Mouse (Mus musculus) layer of hippocampus, adult 9-11 months (tissue): ENCODE data around the gene Gm21976.

Experiments used
- DNase-seq: peaks from one replicate; pipeline ENCODE4 v3.0.0; 2022

Gene Gm21976

GRCm38 (mm10) chr13:98298833-98299758 is 19.4 kb downstream of the Gm21976 start:
- peak; percentile 81 for DNase-seq

GRCm38 (mm10) chr13:98305257-98305656 is 25.6 kb downstream of the Gm21976 start:
- DNase-seq = no peak

DNA sequence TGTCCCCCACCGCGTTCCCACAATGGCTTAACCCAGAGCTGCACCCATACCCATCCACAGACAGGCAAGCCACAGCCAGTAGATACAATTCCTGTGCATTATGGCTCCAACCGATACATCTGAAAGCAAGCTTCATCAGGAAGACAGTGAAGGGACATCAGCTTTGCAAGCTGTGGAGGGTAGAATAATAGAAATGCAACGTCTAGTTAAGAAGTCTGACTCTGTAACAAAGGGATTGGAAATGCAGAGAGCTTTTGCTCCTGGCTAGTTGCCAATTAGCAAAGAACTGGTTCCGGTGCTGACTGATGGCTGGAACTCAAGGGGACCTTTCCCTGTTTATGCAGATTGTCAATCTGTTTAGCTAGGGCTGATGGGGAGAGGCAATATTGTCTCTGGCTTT is 26.7 kb downstream of the Gm21976 start:
- no peak for DNase-seq

DNA sequence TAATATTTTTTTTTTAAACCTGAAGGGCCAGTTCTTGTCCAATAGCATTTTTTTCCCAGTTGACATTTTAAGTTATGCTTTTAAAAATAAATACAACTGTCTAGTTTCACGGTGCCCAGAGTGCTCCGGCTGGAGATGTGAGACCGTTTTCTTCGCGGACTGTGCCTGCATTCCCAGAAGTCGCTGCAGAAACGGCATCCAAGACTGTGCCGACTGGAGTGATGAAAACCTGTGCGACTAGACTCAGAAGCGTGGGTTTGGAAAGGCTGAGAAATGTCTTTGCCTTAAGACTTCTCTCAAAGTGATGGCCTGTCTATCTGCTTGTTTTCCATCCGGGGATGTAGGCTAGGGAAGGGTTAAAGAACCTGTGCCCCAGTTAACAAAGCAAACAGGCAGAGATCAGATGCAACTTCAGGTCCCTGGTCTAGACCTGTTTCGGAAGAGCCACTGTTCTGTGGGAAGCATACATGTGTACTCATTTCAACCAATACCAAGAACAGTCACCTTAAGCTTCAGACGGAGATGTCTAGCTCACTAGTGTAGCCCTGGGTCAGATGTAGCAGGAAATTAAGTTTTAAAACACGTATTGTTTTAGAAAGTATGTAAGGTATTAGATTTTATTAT is 27.3 kb downstream of the Gm21976 start:
- no peak for DNase-seq

DNA sequence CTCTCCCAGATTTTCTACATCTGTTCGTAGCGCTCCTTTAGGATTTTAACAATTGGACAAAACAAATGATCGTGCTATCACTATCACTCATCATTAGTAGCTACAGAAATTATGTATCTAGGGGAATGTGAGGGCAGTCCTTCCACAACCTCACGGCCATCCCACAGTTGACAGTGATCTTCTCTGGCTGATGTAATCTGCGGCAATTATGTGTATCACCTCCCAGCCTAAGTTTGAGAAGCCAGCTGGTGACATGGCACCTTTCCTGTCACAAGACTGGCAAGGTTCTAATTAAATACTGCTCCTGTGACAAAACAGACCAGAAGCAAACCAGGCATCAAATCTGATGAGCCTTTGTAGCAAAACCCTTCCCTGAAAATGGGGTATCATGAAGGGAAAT is 28.3 kb downstream of the Gm21976 start:
- no peak for DNase-seq

- no peak for DNase-seq
Observed at GRCm38 (mm10) chr13:98308724-98309123, 29.0 kb downstream of the Gm21976 start.

DNA sequence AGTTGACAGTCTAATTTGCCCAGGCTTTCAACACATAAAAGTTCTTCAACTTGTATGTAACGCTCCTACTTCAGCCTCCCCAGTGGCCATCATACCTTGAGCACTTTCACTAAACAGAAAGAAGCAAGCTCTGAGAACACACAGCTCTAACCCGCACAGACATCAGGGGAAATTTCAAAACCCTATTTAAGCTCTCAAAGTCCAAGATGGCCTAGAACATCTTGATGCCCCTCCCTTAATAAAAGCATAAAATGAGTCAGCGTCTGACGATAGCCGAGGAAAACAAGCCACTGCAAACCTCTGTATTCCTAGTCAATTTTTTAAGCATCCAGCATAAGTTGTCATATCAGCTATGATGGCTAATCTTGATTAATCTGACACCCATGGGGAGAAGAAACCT is 31.9 kb downstream of the Gm21976 start:
- no peak for DNase-seq

DNA sequence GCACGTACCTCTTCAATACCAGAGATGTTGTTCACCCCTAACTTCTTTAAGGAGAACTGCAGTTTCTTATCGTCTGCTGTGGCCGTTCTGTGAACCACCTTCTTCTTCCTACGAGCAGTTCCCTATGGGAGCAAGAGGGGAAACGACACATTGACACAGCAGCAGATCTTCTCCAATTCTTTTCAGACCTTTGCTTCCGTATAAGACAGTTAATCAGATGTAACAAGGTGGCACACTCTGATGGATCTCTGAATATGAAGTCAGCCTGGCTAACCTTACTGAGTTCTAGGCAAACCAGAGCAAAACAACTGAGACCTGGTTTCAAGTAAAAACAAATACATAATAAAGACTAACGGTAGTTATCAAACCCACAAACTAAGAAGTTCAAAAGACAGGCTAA is 33.9 kb downstream of the Gm21976 start:
- DNase-seq = no peak

- DNase-seq = no peak
Observed at GRCm38 (mm10) chr13:98315124-98315523, 35.4 kb downstream of the Gm21976 start.

DNA sequence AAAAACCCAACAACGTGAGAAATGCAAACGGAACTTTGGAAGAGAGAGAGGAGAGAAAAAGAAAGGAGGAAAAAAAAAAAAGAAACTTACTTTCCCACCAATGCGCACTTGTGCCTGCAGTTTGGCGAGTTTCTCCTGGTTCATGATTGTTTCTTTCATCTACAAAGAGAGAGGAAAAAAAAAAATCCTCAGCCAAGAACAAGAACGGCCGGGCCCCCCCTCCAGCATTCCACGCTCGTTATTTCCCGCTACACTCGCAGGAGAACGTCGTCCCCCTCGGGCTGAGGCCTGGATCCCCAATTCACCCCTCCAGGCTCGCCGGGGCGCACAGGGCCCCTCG is 36.4 kb downstream of the Gm21976 start:
- no peak for DNase-seq

GRCm38 (mm10) chr13:98316480-98317245 is 37.0 kb downstream of the Gm21976 start, which contains the start of gene Btf3:
Gene Btf3 (minus strand): TSS chr13:98317006.
- peak; percentile 93 for DNase-seq

DNA sequence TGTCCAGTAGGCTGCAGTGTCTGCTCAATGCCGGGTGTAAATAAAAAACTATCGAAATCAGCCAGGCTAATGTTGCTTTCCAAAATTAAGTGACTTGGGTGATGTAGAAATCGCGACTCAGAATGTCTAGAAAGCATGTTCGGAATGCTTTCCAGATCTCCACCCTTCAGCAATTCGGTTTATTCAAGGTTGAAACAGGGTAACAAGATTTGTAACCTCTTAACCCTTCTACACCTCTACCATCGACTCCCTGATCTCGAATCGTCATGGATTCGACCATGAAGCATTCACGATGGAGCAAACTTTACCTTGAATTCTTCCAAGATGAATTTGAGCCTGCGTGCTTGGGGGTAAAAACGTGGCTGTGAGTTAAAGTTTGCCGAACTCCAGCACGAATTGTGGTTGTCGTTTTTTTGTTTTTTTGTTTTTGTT is 37.6 kb downstream of the Gm21976 start:
- DNase-seq = no peak

DNA sequence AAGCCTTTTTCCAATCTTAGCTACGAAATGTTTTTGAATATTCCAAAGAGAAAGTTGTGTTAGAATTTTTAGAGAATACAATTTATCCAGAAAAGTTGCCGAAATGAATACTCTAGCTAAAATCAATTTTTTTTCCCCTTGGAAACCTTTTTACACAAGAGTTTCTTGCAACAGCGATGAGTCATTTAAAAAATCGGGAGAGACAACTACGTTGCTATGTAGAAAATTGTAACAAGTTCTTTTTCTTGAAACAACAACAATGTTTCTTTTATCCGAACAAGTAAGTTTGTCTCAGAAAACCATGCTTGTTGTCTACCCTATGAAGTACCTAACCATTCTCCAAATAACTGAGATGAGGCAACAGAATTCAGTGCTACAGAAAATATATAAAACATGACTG is 38.2 kb downstream of the Gm21976 start:
- DNase-seq = no peak

- no peak for DNase-seq
Observed at GRCm38 (mm10) chr13:98325034-98325433, 45.3 kb downstream of the Gm21976 start.

- no peak for DNase-seq
Observed at GRCm38 (mm10) chr13:98332106-98332505, 52.4 kb downstream of the Gm21976 start.

DNA sequence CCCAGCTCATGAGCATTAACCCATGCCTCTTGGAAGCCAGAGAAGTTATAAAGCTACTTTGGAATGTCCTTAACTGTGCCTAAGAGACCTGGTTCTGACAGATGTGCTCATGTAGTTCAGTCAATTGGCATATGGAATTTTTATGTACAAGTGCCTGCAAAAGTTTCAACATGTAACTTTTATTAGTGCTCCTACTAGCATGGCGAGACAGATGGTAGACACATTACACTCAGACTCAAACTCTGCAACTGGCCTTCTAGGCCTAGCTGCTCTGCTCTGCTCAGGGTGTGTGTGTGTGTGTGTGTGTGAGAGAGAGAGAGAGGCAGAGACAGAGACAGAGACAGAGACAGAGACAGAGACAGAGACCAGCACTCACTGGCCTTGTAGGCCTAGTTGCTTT is 56.5 kb downstream of the Gm21976 start:
- no peak for DNase-seq

DNA sequence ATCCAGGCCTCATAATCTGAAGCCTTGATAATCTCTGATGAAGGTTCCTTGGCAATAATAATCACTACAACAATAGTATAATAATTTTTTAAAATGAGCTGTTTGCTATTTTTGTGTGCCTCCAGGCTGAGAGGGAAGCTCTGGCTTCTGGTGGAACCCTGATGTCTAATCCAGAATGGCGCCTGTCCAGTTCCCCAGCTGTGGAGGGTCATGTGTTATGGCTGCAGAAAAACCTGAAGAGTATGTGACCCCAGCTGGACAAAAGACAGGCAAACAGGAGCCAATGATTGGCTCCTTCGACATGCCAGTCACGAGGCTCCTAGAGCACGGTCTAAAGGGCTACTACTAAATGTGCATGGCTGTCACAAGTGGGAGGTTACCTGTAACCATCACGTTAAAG is 60.8 kb downstream of the Gm21976 start:
- no peak for DNase-seq

- DNase-seq = no peak
Observed at GRCm38 (mm10) chr13:98349491-98349890, 69.8 kb downstream of the Gm21976 start.

DNA sequence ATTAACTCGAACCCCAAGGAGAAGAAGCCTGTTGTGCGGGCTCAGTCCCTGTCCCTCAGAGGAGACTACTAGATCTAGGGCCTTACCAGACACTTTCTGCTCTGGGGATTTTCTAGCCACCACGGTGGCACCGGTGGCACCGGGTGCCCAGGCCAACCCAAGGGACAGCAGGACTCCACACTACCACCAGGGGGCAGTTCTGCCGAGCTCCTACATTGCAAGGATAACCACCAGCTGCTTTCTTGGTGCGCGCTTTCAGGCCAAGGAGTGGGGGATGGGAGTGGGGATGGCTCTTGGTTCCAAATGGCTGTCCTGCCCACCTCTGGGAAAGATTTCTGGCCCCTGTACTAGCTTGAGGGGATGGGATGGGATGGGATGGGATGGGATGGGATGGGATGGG is 71.8 kb downstream of the Gm21976 start:
- DNase-seq = no peak

- DNase-seq = no peak
Observed at GRCm38 (mm10) chr13:98352381-98352975, 72.8 kb downstream of the Gm21976 start.

GRCm38 (mm10) chr13:98353709-98354089 is 74.0 kb downstream of the Gm21976 start:
- DNase-seq = no peak

GRCm38 (mm10) chr13:98354090-98354801 is 74.6 kb downstream of the Gm21976 start, which contains the start of gene Foxd1:
Gene Foxd1 (plus strand): TSS chr13:98354242.
- DNase-seq = no peak
